Mouse (Mus musculus) kidney, adult 2 months (tissue): ENCODE results near the gene Rlim. TPM values are rescaled to one million over a fixed set of nuclear protein-coding genes. Genes with fewer than 3 reads are reported as not detected.

Experiments
- DNase-seq: peaks from one replicate; pipeline ENCODE4 v3.0.0; 2021
- H3K27ac ChIP-seq: fragments of 200-500 bp; 2 replicates; pipeline ENCODE4 v1.5.1; 2012; ENCODE audit warnings: low read depth, low read length, control low read depth, inconsistent platforms; ENCODE audit not compliant: insufficient read depth
- H3K27me3 ChIP-seq: fragments of 200-500 bp; replicated peaks from 2 replicates; pipeline ENCODE4 v1.6.1; 2012; ENCODE audit warnings: mild to moderate bottlenecking, moderate library complexity, low read length, inconsistent platforms; ENCODE audit not compliant: control insufficient read depth, insufficient read depth
- H3K36me3 ChIP-seq: fragments of 200-500 bp; 2 replicates; pipeline ENCODE4 v1.6.1; 2012; ENCODE audit warnings: mild to moderate bottlenecking, moderate library complexity, low read length, inconsistent platforms; ENCODE audit not compliant: control insufficient read depth, insufficient read depth
- H3K4me1 ChIP-seq: fragments of 200-500 bp; 2 replicates; pipeline ENCODE4 v1.6.1; 2011; ENCODE audit warnings: low read length; ENCODE audit not compliant: control insufficient read depth, insufficient read depth
- H3K4me3 ChIP-seq: fragments of 200-500 bp; 2 replicates; pipeline ENCODE4 v1.5.1; 2011; ENCODE audit warnings: mild to moderate bottlenecking, low read depth, low read length, control low read depth; ENCODE audit not compliant: insufficient read depth
- CTCF ChIP-seq: fragments of 200-500 bp; conservative IDR thresholded peaks from 2 replicates; pipeline ENCODE4 v1.5.1; 2011; ENCODE audit warnings: low read depth, mild to moderate bottlenecking, control low read depth, low read length, moderate library complexity, mixed read lengths; ENCODE audit not compliant: insufficient read depth, insufficient read length
- POLR2A ChIP-seq: fragments of 200-500 bp; IDR thresholded peaks from one replicate; pipeline ENCODE4 v1.6.1; 2011; ENCODE audit warnings: low read depth, low read length, control low read depth
- WGBS: fragments of 180-500 bp; shearing (Covaris S2); methylation state at CpG from one replicate; pipeline ENCODE4 v1.1.7; 2018; 5-methylcytosine and 5-hydroxymethylcytosine counted together
- polyA plus RNA-seq: library from polyadenylated mRNA; depleted of rRNA; stranded (reverse); fragments of >200 nt; gene quantifications from 2 replicates; pipeline ENCODE4 v1.2.3, GENCODE M21; 2012

Rlim gene
- polyA plus RNA-seq, 1 experiment = 7.1 TPM

DNA sequence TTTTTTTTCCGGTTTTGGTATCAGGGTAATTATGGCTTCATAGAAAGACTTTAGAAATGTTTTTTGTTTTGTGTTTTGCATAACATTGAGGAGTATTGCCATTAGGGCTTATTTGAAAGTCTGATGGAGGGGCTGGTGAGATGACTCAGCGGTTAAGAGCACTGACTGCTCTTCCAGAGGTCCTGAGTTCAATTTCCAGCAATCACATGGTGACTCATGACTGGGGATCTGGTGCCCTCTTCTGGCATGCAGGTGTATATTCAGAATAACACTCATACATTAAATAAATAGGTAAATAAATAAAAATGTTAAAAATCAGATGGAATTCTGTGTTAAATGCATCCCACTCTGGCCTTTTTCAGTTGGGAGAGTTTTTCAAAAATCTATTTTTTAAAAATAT, 9.3 kb upstream of the Rlim start:
- Histone ChIP-seq H3K36me3 (no peaks in the 10 kb centered on the region), H3K27me3 (no peaks in the 10 kb centered on the region), H3K4me3 (no peak overlapping the region), H3K27ac (no peak overlapping the region), H3K4me1 (no peaks in the 10 kb centered on the region; the same call in 1 of the 2 replicates)
- WGBS = 52% methylated on average over 2 of the region's 2 CpGs
- DNase-seq = peak; percentile 31
- TF ChIP-seq POLR2A = no peak
- peak; percentile 21; the same call in 1 of the 2 replicates for TF ChIP-seq CTCF

DNA sequence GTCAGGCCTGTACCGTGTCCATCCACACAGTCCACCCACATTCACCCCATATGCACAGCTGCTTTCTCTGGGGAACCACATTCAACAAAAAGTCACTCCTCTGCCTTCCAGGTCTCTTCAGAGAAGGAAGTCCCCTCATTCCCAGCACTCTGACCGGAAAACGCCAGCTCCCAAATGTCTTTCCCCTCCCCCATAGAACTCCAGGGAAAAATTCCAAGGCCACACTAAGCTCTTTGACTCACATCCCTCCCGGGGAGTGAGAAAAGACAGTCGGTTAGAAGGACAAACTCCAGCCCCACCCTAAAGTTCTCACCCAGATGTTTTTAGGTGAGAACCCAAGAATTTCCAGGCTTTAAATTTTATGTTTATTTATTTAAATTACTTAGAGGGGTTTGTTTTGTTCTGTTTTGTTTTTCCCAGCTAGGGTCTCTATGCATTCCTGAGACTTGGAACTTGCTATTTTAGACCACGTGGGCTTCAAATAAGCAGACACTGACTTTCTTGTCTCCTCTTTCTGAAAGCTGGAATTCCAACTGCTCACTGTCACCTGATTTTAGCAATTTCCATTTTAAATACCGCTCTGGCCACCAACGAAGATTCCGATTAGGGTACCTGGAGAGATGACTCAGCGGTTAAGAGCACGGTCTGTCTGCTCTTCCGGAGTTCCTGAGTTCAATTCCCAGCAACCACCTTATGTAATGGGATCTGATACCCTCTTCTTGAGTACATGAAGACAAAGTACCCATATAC, 6.3 kb upstream of the Rlim start:
- Histone ChIP-seq H3K36me3 (no peaks in the 10 kb centered on the region), H3K4me1 (no peaks in the 10 kb centered on the region; the same call in 1 of the 2 replicates), H3K27me3 (no peaks in the 10 kb centered on the region), H3K27ac (peak overlapping the region; percentile 31; the same call in 1 of the 2 replicates), H3K4me3 (no peak overlapping the region)
- DNase-seq = peak; percentile 40
- TF ChIP-seq POLR2A = no peak
- no peak for TF ChIP-seq CTCF
- WGBS = 26% methylated on average over 12 of the region's 12 CpGs

DNA sequence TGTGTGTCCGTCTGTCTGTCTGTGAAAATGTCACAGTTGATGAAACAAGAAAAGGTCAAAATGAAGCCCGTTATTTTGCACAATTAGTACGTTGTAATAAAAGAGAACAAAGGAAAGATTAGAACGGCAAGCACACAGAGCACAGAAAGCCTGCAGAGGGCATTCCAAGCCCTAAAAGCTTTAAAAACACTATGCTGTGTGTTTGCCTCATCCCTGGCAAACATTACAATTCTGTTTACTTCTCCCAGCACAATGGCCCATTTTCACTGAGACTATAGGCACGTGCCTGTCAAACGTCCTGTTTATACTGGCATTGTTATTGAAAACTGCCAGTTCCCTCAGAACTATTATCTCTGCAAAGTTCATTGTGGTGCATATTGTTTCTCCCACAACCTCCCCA, 5.1 kb upstream of the Rlim start:
- WGBS = 54% methylated on average over 6 of the region's 6 CpGs
- Histone ChIP-seq H3K27ac (no peak overlapping the region), H3K4me1 (no peaks in the 10 kb centered on the region), H3K36me3 (no peaks in the 10 kb centered on the region), H3K4me3 (no peak overlapping the region), H3K27me3 (no peaks in the 10 kb centered on the region)
- TF ChIP-seq POLR2A = no peak
- TF ChIP-seq CTCF = no peak
- no peak for DNase-seq

DNA sequence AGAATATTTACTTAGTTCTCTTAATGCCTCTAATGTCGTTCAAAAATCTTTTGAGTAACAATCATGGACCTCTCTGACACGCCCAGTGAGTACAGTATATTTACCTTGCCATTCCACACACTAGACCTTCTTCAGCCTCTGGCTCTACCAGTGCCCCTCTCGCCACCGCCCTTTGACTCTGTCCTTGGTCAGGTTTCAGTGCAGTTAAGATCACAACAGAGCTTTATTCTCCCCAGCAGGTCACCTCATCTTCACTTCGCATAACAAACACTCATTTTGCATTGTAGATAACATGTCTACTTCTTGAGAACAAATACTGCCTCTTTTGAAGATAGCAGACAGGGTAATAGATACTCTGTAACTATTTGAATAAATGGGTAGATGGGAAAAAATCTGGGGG, 3.9 kb upstream of the Rlim start:
- Histone ChIP-seq H3K27ac (no peak overlapping the region), H3K36me3 (no peaks in the 10 kb centered on the region), H3K4me1 (no peaks in the 10 kb centered on the region), H3K4me3 (no peak overlapping the region), H3K27me3 (no peaks in the 10 kb centered on the region)
- no peak for DNase-seq
- 68% methylated on average over 5 of the region's 5 CpGs for WGBS
- TF ChIP-seq POLR2A (no peak), CTCF (no peak)

DNA sequence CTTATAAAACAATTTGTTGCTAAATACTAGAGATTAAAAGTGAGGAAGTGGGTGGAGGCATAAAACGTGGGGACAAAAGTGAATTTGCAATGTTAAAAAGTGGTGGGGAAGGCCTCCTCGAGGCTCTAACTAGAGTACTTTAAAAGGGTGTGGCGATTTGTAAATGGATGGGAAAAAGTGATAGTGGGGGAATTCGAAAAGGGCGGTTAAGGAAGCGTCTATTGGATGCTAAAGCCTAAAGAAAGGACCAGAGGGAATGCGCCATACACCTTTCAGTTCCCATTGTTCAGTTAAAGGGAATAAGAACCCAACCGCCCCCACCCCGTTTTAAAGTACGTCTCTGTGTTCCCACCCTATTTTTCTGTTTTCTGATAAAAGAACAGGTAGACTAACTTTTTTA, 722 bp upstream of the Rlim start:
- H3K27me3 ChIP-seq = no peaks in the 10 kb centered on the region
- TF ChIP-seq CTCF = no peak
- TF ChIP-seq POLR2A = no peak
- peaks cover 2% of the 10 kb centered on the region; the same call in 1 of the 2 replicates for H3K36me3 ChIP-seq
- H3K27ac ChIP-seq = peak overlapping the region; percentile 40; the same call in 1 of the 2 replicates
- no peak overlapping the region for H3K4me3 ChIP-seq
- DNase-seq = no peak
- 81% methylated on average over 10 of the region's 10 CpGs for WGBS
- no peaks in the 10 kb centered on the region for H3K4me1 ChIP-seq

DNA sequence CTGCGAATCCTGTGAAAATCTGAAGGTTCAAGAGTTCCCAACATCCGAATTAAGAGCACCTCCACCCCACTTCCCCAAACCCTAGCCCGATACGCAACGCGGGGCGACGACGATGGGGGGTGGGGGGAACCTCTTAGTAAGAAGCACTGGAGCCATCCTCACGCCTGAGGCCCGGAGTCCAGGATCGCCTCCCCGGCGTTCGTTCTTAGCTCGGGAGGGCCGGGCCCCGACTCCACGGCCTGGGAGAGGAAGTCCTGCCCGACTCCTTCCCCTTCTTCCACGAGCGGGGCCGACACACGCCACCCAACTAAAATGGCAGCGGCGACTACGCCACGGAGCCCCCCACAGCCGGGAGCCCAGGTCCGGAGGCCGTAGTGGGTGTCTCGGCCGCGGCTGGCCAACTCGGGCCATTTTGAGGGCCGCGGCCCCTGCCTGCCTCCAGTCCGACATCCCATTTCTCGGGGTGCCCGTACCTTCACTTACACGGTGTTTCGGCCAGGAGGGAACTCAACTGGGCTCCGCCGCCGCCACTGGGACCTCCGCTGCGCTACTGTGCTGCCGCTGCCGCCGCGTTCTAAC, 405 bp downstream of the Rlim start:
- TF ChIP-seq POLR2A (no peak), CTCF (no peak)
- Histone ChIP-seq H3K36me3 (peaks cover 2% of the 10 kb centered on the region; the same call in 1 of the 2 replicates), H3K4me1 (no peaks in the 10 kb centered on the region), H3K4me3 (peak overlapping the region; percentile 77), H3K27ac (peak overlapping the region; percentile 91), H3K27me3 (no peaks in the 10 kb centered on the region)
- no peak for DNase-seq
- 3% methylated on average over 43 of the region's 51 CpGs for WGBS

DNA sequence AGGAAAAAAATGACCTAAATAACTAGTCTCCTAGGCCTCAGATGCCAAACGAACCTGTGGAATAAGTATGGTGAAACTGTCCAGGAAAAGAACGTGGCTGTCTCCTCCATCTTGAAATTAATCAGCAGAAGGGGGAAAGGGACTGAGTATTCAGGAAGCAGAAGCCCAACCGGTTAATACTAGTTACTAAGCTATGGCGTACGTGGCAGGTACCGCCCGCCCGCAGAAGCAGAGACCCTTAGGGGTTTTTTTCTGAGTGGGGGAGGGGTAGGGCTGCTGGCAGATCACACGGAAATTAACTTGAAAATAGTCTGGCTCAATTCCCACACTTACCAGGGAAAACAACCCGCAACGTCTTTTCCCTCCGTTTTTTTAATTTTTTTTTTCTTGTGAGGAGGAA, 1.0 kb downstream of the Rlim start:
- Histone ChIP-seq H3K4me1 (no peaks in the 10 kb centered on the region), H3K27me3 (no peaks in the 10 kb centered on the region), H3K27ac (peak overlapping the region; percentile 91), H3K36me3 (peaks cover 2% of the 10 kb centered on the region; the same call in 1 of the 2 replicates), H3K4me3 (peak overlapping the region; percentile 77)
- peak; percentile 44 for DNase-seq
- TF ChIP-seq CTCF = no peak
- no peak for TF ChIP-seq POLR2A
- WGBS = 0% methylated on average over 12 of the region's 12 CpGs
